Mouse (Mus musculus): ENCODE measurements around the gene Oaf.

DNA sequence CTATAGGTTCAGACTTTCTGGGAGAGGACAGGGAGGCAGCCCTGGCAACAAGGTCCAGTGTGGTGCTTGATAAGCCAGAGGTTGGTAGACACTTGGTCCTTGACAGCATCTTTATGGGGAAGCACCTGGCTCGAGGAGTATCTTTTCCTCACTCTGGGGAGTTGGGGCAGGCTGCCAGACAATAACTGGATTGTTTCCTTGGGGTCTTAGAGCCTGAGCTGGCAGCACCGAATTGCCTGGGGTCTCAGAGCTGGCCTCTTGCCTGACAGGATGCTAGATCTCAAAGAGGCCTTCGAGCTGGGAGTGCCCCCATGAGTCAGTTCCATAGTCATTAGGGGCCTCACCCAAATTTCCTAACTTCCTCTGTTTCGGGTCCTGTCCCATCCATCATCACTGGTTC, 1.6 kb upstream of the Oaf start:
- TF ChIP-seq USF1 (IDR thresholded peaks at IDR 0.05; ENCODE audit: low read depth, low read length) (no peak), POLR2A (IDR thresholded peaks at IDR 0.05; ENCODE audit: low read depth, low read length) (no peak), CTCF (conservative IDR thresholded peaks at IDR 0.05 in 1 of 2, IDR thresholded peaks at IDR 0.05 in 1 of 2; ENCODE audit: low read depth in 2 of 2, low read length in 2 of 2) (no peak), JUN (IDR thresholded peaks at IDR 0.05; ENCODE audit: insufficient read depth, low read depth, low read length) (no peak), BHLHE40 (IDR thresholded peaks at IDR 0.05; ENCODE audit: low read depth, low read length) (no peak), ZMIZ1 (IDR thresholded peaks at IDR 0.05; ENCODE audit: low read depth, low read length) (no peak), MAFK (IDR thresholded peaks at IDR 0.05; ENCODE audit: insufficient replicate concordance, low read length) (no peak), JUND (conservative IDR thresholded peaks at IDR 0.05; ENCODE audit: low read depth, low read length) (no peak), TCF12 (IDR thresholded peaks at IDR 0.05; ENCODE audit: low read depth, low read length) (no peak), EP300 (IDR thresholded peaks at IDR 0.05; ENCODE audit: low read length) (peak; percentile 39; the same call in 1 of the 2 replicates), RCOR1 (conservative IDR thresholded peaks at IDR 0.05; ENCODE audit: low read depth, low read length) (no peak), ZC3H11A (IDR thresholded peaks at IDR 0.05; ENCODE audit: low read depth, low read length) (no peak)

Data from CH12.LX (cell line).